Mouse (Mus musculus) C2C12 (cell line): ENCODE measurements around the gene Nav1. TPM values are rescaled to one million over a fixed set of nuclear protein-coding genes. Genes with fewer than 3 reads are reported as not detected.

Source experiments
- H3K27me3 ChIP-seq: one replicate; pipeline ENCODE4 v1.6.1; 2011; ENCODE audit not compliant: control insufficient read depth, insufficient read depth, insufficient read length
- H3K36me3 ChIP-seq: one replicate; pipeline ENCODE4 v1.6.1; 2011; ENCODE audit not compliant: control insufficient read depth, insufficient read depth
- H3K4me3 ChIP-seq: one replicate; pipeline ENCODE4 v1.5.1; 2011; ENCODE audit warnings: mild to moderate bottlenecking, control low read depth; ENCODE audit not compliant: poor library complexity, insufficient read depth, severe bottlenecking
- H3K79me2 ChIP-seq: one replicate; pipeline ENCODE4 v1.6.1; 2011; ENCODE audit not compliant: control insufficient read depth, insufficient read depth
- H3K79me3 ChIP-seq: one replicate; pipeline ENCODE4 v1.6.1; 2011; ENCODE audit warnings: low read depth, control low read depth
- H3ac ChIP-seq: one replicate; pipeline ENCODE3; 2011; ENCODE audit warnings: low read depth; ENCODE audit not compliant: control insufficient read depth, insufficient read length
- CEBPB ChIP-seq: IDR thresholded peaks from one replicate; pipeline ENCODE4 v1.6.1; 2011; ENCODE audit warnings: low read depth, mild to moderate bottlenecking, control low read depth, moderate library complexity
- CTCF ChIP-seq: IDR thresholded peaks from one replicate; pipeline ENCODE4 v1.5.1; 2011; ENCODE audit not compliant: control insufficient read depth, insufficient read depth, insufficient read length
- FOSL1 ChIP-seq: IDR thresholded peaks from one replicate; pipeline ENCODE4 v1.8.0; 2011; ENCODE audit warnings: mild to moderate bottlenecking, low read length; ENCODE audit not compliant: poor library complexity, insufficient read depth, severe bottlenecking
- MAX ChIP-seq: IDR thresholded peaks from one replicate; pipeline ENCODE4 v1.6.1; 2011; ENCODE audit warnings: mild to moderate bottlenecking, control low read depth
- MYOD1 ChIP-seq: IDR thresholded peaks from one replicate; pipeline ENCODE4 v1.6.1; 2011; ENCODE audit warnings: low read depth; ENCODE audit not compliant: control insufficient read depth, insufficient read length
- MYOG ChIP-seq: IDR thresholded peaks from one replicate; pipeline ENCODE4 v1.6.1; 2011; ENCODE audit not compliant: control insufficient read depth, insufficient read length; ENCODE audit errors: extremely low read depth
- USF1 ChIP-seq: IDR thresholded peaks from one replicate; pipeline ENCODE4 v1.6.1; 2011; ENCODE audit warnings: low read depth, mild to moderate bottlenecking, control low read depth, moderate library complexity
- polyA plus RNA-seq: library from polyadenylated mRNA; unstranded; fragments of >200 nt; fragmentation: generic; extraction: Trizol; gene quantifications from one replicate; pipeline ENCODE4 v1.2.1, GENCODE M21; 2012; ENCODE audit warnings: missing spikeins

Nav1 gene
- polyA plus RNA-seq, 1 experiment: 22.2 TPM

GRCm38 (mm10) chr1:135480815-135481214, 126.3 kb downstream of the Nav1 start:
- no peak overlapping the region for H3K4me3 ChIP-seq
- no peaks in the 10 kb centered on the region for H3K79me2 ChIP-seq
- peaks cover 21% of the 10 kb centered on the region for H3K36me3 ChIP-seq
- TF ChIP-seq CEBPB (no peak), FOSL1 (no peak), MAX (no peak), MYOD1 (no peak), MYOG (no peak)
- no peak overlapping the region for H3ac ChIP-seq
- H3K27me3 ChIP-seq: no peaks in the 10 kb centered on the region
- H3K79me3 ChIP-seq: no peaks in the 10 kb centered on the region

- Histone ChIP-seq H3K36me3 (peaks cover 27% of the 10 kb centered on the region), H3K4me3 (no peak overlapping the region), H3K79me3 (no peaks in the 10 kb centered on the region), H3ac (no peak overlapping the region), H3K79me2 (no peaks in the 10 kb centered on the region), H3K27me3 (no peaks in the 10 kb centered on the region)
- no peak for TF ChIP-seq MYOD1
- no peak for TF ChIP-seq FOSL1
- no peak for TF ChIP-seq CTCF
- TF ChIP-seq MYOG: no peak
- no peak for TF ChIP-seq CEBPB
- TF ChIP-seq MAX: no peak
- no peak for TF ChIP-seq USF1
Observed at GRCm38 (mm10) chr1:135475571-135475895, 131.6 kb downstream of the Nav1 start.

- Histone ChIP-seq H3K79me2 (no peaks in the 10 kb centered on the region), H3K27me3 (no peaks in the 10 kb centered on the region), H3ac (no peak overlapping the region), H3K79me3 (no peaks in the 10 kb centered on the region), H3K36me3 (peaks cover 32% of the 10 kb centered on the region), H3K4me3 (no peak overlapping the region)
- no peak for TF ChIP-seq USF1
- TF ChIP-seq MAX: no peak
- no peak for TF ChIP-seq MYOD1
- TF ChIP-seq CTCF: no peak
- no peak for TF ChIP-seq FOSL1
- no peak for TF ChIP-seq MYOG
- TF ChIP-seq CEBPB: no peak
Observed at GRCm38 (mm10) chr1:135474861-135475570, 132.1 kb downstream of the Nav1 start.

GRCm38 (mm10) chr1:135472536-135472935, 134.6 kb downstream of the Nav1 start:
- Histone ChIP-seq H3K27me3 (no peaks in the 10 kb centered on the region), H3K79me2 (no peaks in the 10 kb centered on the region), H3K36me3 (peaks cover 43% of the 10 kb centered on the region), H3K4me3 (no peak overlapping the region), H3ac (no peak overlapping the region), H3K79me3 (no peaks in the 10 kb centered on the region)
- TF ChIP-seq CEBPB (no peak), CTCF (no peak), FOSL1 (no peak), MYOD1 (no peak), MYOG (no peak), MAX (no peak), USF1 (no peak)

- no peaks in the 10 kb centered on the region for H3K27me3 ChIP-seq
- TF ChIP-seq MAX: no peak
- TF ChIP-seq MYOD1: no peak
- TF ChIP-seq CEBPB: no peak
- no peak for TF ChIP-seq MYOG
- TF ChIP-seq USF1: no peak
- TF ChIP-seq FOSL1: no peak
- no peak for TF ChIP-seq CTCF
- H3ac ChIP-seq: no peak overlapping the region
- H3K79me3 ChIP-seq: no peaks in the 10 kb centered on the region
- H3K4me3 ChIP-seq: no peak overlapping the region
- H3K79me2 ChIP-seq: no peaks in the 10 kb centered on the region
- H3K36me3 ChIP-seq: peaks cover 40% of the 10 kb centered on the region
Observed at GRCm38 (mm10) chr1:135471742-135472141, 135.4 kb downstream of the Nav1 start.

GRCm38 (mm10) chr1:135470546-135470945, 136.5 kb downstream of the Nav1 start:
- Histone ChIP-seq H3K4me3 (no peak overlapping the region), H3K27me3 (no peaks in the 10 kb centered on the region), H3K36me3 (peaks cover 51% of the 10 kb centered on the region), H3K79me2 (no peaks in the 10 kb centered on the region), H3ac (no peak overlapping the region), H3K79me3 (no peaks in the 10 kb centered on the region)
- TF ChIP-seq CEBPB: no peak
- no peak for TF ChIP-seq MAX
- TF ChIP-seq MYOG: no peak
- TF ChIP-seq MYOD1: no peak
